ENCODE assay signal across 7 mouse cellular contexts in genomic region chrX:97376321-97377064, GRCm38 (mm10). TPM values are rescaled to one million over a fixed set of nuclear protein-coding genes. Genes with fewer than 3 reads are reported as not detected.
A peak's percentile ranks its signal among the peaks of the same experiment; 100 is the strongest.
DNase-seq lines count a peak whose midpoint lies in the region; ATAC-seq and TF ChIP-seq lines count a peak whose summit lies in the region.

No protein-coding gene starts in this region.

- peak overlapping the region; percentile 91 for H3K9ac ChIP-seq in ES-E14 (ENCODE audit: insufficient read depth, low read depth, low read length, poor library complexity, severe bottlenecking)
- no peak overlapping the region for H3K9ac ChIP-seq in hindbrain, embryonic 12.5 days
- H3K9ac ChIP-seq in limb, embryonic 14.5 days (ENCODE audit: low read depth, low read length, severe bottlenecking): no peak overlapping the region

- no peak overlapping the region for H3ac ChIP-seq in myocyte (ENCODE audit: control insufficient read depth, insufficient read length)

- H3K4me2 ChIP-seq in hindbrain, embryonic 12.5 days (replicated peaks): peak overlapping the region; percentile 47
- H3K4me2 ChIP-seq in limb, embryonic 14.5 days (replicated peaks; ENCODE audit: low read depth, low read length, severe bottlenecking): peak overlapping the region; percentile 31; the same call in 1 of the 2 replicates
- peak overlapping the region; percentile 75 for H3K4me2 ChIP-seq in myocyte (ENCODE audit: low read depth)

- no peaks in the 10 kb centered on the region for H3K9me3 ChIP-seq in ES-E14 (ENCODE audit: control insufficient read depth, insufficient read depth, low read depth, low read length)
- no peaks in the 10 kb centered on the region for H3K9me3 ChIP-seq in hindbrain, embryonic 12.5 days (replicated peaks)
- H3K9me3 ChIP-seq in limb, embryonic 14.5 days (ENCODE audit: control insufficient read depth, low read length): no peaks in the 10 kb centered on the region

- TF ChIP-seq POLR2A in limb, embryonic 14.5 days (IDR thresholded peaks at IDR 0.05; ENCODE audit: borderline replicate concordance, extremely low read depth, insufficient read depth, insufficient read length): no peak
- TF ChIP-seq POLR2A in myocyte (IDR thresholded peaks at IDR 0.05; ENCODE audit: insufficient read length, low read depth): peak; percentile 49

- intact Hi-C loops in gastrocnemius, adult 2 months (cut with DNase I): no loop called here

- H3K4me3 ChIP-seq in ES-E14 (ENCODE audit: insufficient read depth in 1 of 2, low read depth in 1 of 2, low read length in 2 of 2, poor library complexity in 1 of 2, severe bottlenecking in 1 of 2): peak overlapping the region; percentile 76 to 77
- H3K4me3 ChIP-seq in gastrocnemius, adult 2 months: peak overlapping the region; percentile 65
- H3K4me3 ChIP-seq in hindbrain, embryonic 12.5 days: peak overlapping the region; percentile 25
- H3K4me3 ChIP-seq in limb, embryonic 14.5 days (replicated peaks; ENCODE audit: low read length): peak overlapping the region; percentile 11; the same call in 1 of the 2 replicates
- peak overlapping the region; percentile 55 for H3K4me3 ChIP-seq in myocyte

- no peaks in the 10 kb centered on the region for H3K4me1 ChIP-seq in ES-E14 (ENCODE audit: control insufficient read depth in 2 of 2, insufficient read depth in 2 of 2, low read length in 2 of 2, poor library complexity in 1 of 2)
- no peaks in the 10 kb centered on the region for H3K4me1 ChIP-seq in hindbrain, embryonic 12.5 days
- no peaks in the 10 kb centered on the region for H3K4me1 ChIP-seq in limb, embryonic 14.5 days (ENCODE audit: control insufficient read depth, insufficient read depth, low read length)

- in situ Hi-C loops in ES-E14 (cut with MboI; ENCODE audit: low sequenced_read_pairs in 2 of 2, unreplicated experiment in 2 of 2): no loop called here

- peak; percentile 74 for ATAC-seq in hindbrain, embryonic 12.5 days (ENCODE audit: low FRiP score)
- peak; percentile 78 for ATAC-seq in limb, embryonic 14.5 days (ENCODE audit: low FRiP score, low read depth)

- DNase-seq in ES-E14 (ENCODE audit: low read depth, low spot score): peak; percentile 59
- DNase-seq in adrenal gland, postnatal 25 days: peak; percentile 10
- peak; percentile 93 for DNase-seq in gastrocnemius, adult 2 months
- peak; percentile 45 for DNase-seq in limb, embryonic 14.5 days (ENCODE audit: low spot score)
- DNase-seq in natural killer cell, adult 2 months (ENCODE audit: low spot score in 2 of 2): no peak

- H3K36me3 ChIP-seq in ES-E14 (ENCODE audit: control insufficient read depth, insufficient read depth, low read length, poor library complexity, severe bottlenecking) (no peaks in the 10 kb centered on the region), myocyte (ENCODE audit: control insufficient read depth, insufficient read depth) (no peaks in the 10 kb centered on the region)
- no peaks in the 10 kb centered on the region for H3K36me3 ChIP-seq in hindbrain, embryonic 12.5 days
- H3K36me3 ChIP-seq in limb, embryonic 14.5 days (ENCODE audit: control insufficient read depth, insufficient read depth, low read length): no peaks in the 10 kb centered on the region

- peak overlapping the region; percentile 95 for H3K27ac ChIP-seq in ES-E14 (ENCODE audit: insufficient read depth, low read depth, low read length, poor library complexity, severe bottlenecking)
- peak overlapping the region; percentile 92 for H3K27ac ChIP-seq in gastrocnemius, adult 2 months
- H3K27ac ChIP-seq in hindbrain, embryonic 12.5 days: no peak overlapping the region
- H3K27ac ChIP-seq in limb, embryonic 14.5 days (replicated peaks; ENCODE audit: low read depth, low read length): 0 out of 2 replicates have a peak overlapping the region, but pooled peaks have one; percentile 5

- peaks cover 35% of the 10 kb centered on the region for H3K79me2 ChIP-seq in myocyte (ENCODE audit: control insufficient read depth, insufficient read depth)

- no peak for TF ChIP-seq CTCF in gastrocnemius, adult 2 months (IDR thresholded peaks at IDR 0.05)

- no peaks in the 10 kb centered on the region for H3K27me3 ChIP-seq in hindbrain, embryonic 12.5 days
- H3K27me3 ChIP-seq in limb, embryonic 14.5 days (ENCODE audit: control insufficient read depth, insufficient read depth, low read length): no peaks in the 10 kb centered on the region
- H3K27me3 ChIP-seq in myocyte (ENCODE audit: control insufficient read depth, insufficient read depth, insufficient read length): no peaks in the 10 kb centered on the region

- WGBS in hindbrain, embryonic 12.5 days: 31% methylated on average over 15 of the region's 15 CpGs
- WGBS in limb, embryonic 14.5 days: 24% methylated on average over 15 of the region's 15 CpGs

TF ChIP-seq in ES-E14, 5 proteins besides CTCF, POLR2A, EP300 and RAD21:
- TF ChIP-seq ZC3H11A (IDR thresholded peaks at IDR 0.05; ENCODE audit: borderline replicate concordance, low read depth, low read length) (no peak), HCFC1 (IDR thresholded peaks at IDR 0.05; ENCODE audit: borderline replicate concordance, insufficient read depth, low read length) (no peak), MAFK (IDR thresholded peaks at IDR 0.05; ENCODE audit: insufficient read depth, low read depth, low read length) (no peak), ZNF384 (IDR thresholded peaks at IDR 0.05; ENCODE audit: low read depth, low read length) (no peak), CHD2 (IDR thresholded peaks at IDR 0.05; ENCODE audit: low read depth, low read length) (no peak)

TF ChIP-seq in myocyte, 11 proteins besides CTCF, POLR2A, EP300 and RAD21:
- TF ChIP-seq CEBPB (IDR thresholded peaks at IDR 0.05; ENCODE audit: insufficient read depth, poor library complexity, severe bottlenecking) (no peak), MAX (IDR thresholded peaks at IDR 0.05; ENCODE audit: low read depth) (no peak), MYOG (IDR thresholded peaks at IDR 0.05; ENCODE audit: control insufficient read depth in 1 of 3, insufficient read depth in 1 of 3, insufficient read length in 2 of 3, low read depth in 2 of 3) (peak in 2 of 3 experiments; percentile 56 to 75), SRF (IDR thresholded peaks at IDR 0.05; ENCODE audit: control insufficient read depth, insufficient read length, low read depth) (no peak), MYOD1 (IDR thresholded peaks at IDR 0.05; ENCODE audit: control insufficient read depth in 1 of 3, insufficient read length in 2 of 3, low read depth in 2 of 3) (peak in 2 of 3 experiments; percentile 38 to 54), TCF12 (IDR thresholded peaks at IDR 0.05; ENCODE audit: insufficient read depth, poor library complexity, severe bottlenecking) (peak; percentile 45), REST (IDR thresholded peaks at IDR 0.05; ENCODE audit: insufficient read depth, insufficient read length) (no peak), USF1 (IDR thresholded peaks at IDR 0.05; ENCODE audit: low read depth) (peak; percentile 60), E2F4 (IDR thresholded peaks at IDR 0.05; ENCODE audit: insufficient read depth) (no peak), TCF3 (IDR thresholded peaks at IDR 0.05; ENCODE audit: insufficient read length, low read depth) (no peak), POLR2AphosphoS2 (IDR thresholded peaks at IDR 0.05; ENCODE audit: insufficient read length, low read depth) (peak; percentile 62)

RNA-seq across cellular contexts. Expression of gene Eda2r, which starts 0.5 kb away (rescaled TPM):
- 89.2 and 119 TPM in 2 replicates for total RNA-seq in ES-E14 (2012; rRNA removed)
- total RNA-seq in adrenal gland, postnatal 25 days (2021): 0.73 and 1.2 TPM in 2 replicates
- total RNA-seq in gastrocnemius, adult 2 months (2021): 10 to 100 TPM in 1 of 2 experiments, 1 to 10 TPM in 1; 5.2 to 19.5 TPM
- 0.63 and 0.69 TPM in 2 replicates for polyA plus RNA-seq in hindbrain, embryonic 12.5 days (2016; fragmentation: Nextera tagmentation; extraction: Ambion mirVana)
- polyA plus RNA-seq in limb, embryonic 14.5 days (2012; rRNA removed): 1.2 TPM in 2 replicates
- polyA plus RNA-seq in limb, embryonic 14.5 days (2014; fragmentation: Nextera tagmentation; extraction: Ambion mirVana): 1.5 and 1.9 TPM in 2 replicates
- 30.2 TPM for polyA plus RNA-seq in myocyte (2012; fragmentation: generic; extraction: Trizol)

Comparison
In these comparisons a context has a peak if more than half of its experiments do, and no peak if none do; other contexts are left out.
1. DNase-seq: peak in ES-E14 (single experiment), adrenal gland, postnatal 25 days (single experiment), gastrocnemius, adult 2 months (single experiment) and limb, embryonic 14.5 days (single experiment); none in natural killer cell, adult 2 months (0 of 2).
2. H3K4me3 ChIP-seq: peak in every context shown above with its lines; median percentile 76 in ES-E14; 65 in gastrocnemius, adult 2 months; 55 in myocyte; 25 in hindbrain, embryonic 12.5 days; 11 in limb, embryonic 14.5 days.
3. Peak in every context shown above with its lines, with median percentiles within 50 percentile points of each other: H3K4me2 ChIP-seq.